Mouse (Mus musculus) CH12.LX (cell line): ENCODE measurements around the gene Rsph10b. TPM values are rescaled to one million over a fixed set of nuclear protein-coding genes. Genes with fewer than 3 reads are reported as not detected.

Source experiments
- DNase-seq: peaks from one replicate; pipeline ENCODE4 v3.0.0-alpha.2; 2013; ENCODE audit errors: extremely low read depth
- H3K27ac ChIP-seq: 2 replicates; pipeline ENCODE4 v1.5.1; 2012; ENCODE audit warnings: low read depth, mild to moderate bottlenecking, control low read depth, moderate library complexity; ENCODE audit not compliant: insufficient read depth
- H3K27me3 ChIP-seq: replicated peaks from 2 replicates; pipeline ENCODE3; 2012; ENCODE audit warnings: inconsistent platforms
- H3K36me3 ChIP-seq, 2 experiments: replicated peaks in 1 of 2; 2 replicates each; pipeline versions ENCODE3 to v1.6.1; 2012; ENCODE audit warnings: inconsistent platforms in 1 of 2, low read length in 1 of 2, mild to moderate bottlenecking in 1 of 2, mixed read lengths in 1 of 2, moderate library complexity in 1 of 2; ENCODE audit not compliant: control insufficient read depth in 1 of 2, insufficient read depth in 1 of 2
- H3K4me1 ChIP-seq, 2 experiments: 2 replicates each; pipeline ENCODE4 v1.6.1; 2012; ENCODE audit warnings: inconsistent platforms in 1 of 2, moderate library complexity in 1 of 2; ENCODE audit not compliant: insufficient read depth in 2 of 2, control insufficient read depth in 1 of 2
- H3K4me2 ChIP-seq: 2 replicates; pipeline ENCODE4 v1.6.1; 2012; ENCODE audit warnings: low read depth, mild to moderate bottlenecking, control low read depth; ENCODE audit not compliant: poor library complexity, insufficient read depth, severe bottlenecking
- H3K4me3 ChIP-seq, 3 experiments: fragments of 150-350 bp in 1 of 3; sonication (generic) in 1 of 3; replicated peaks in 1 of 3; 2 replicates each; pipeline versions ENCODE3 to v1.5.1; 2011 to 2012; ENCODE audit warnings: low read depth in 2 of 3, low read length in 2 of 3, mild to moderate bottlenecking in 2 of 3, moderate library complexity in 2 of 3, control low read depth in 1 of 3, improper control_type of control experiment in 1 of 3, inconsistent platforms in 1 of 3, mixed read lengths in 1 of 3; ENCODE audit not compliant: poor library complexity in 1 of 3
- H3K79me2 ChIP-seq: replicated peaks from 2 replicates; pipeline ENCODE4 v1.6.1; 2012; ENCODE audit warnings: mild to moderate bottlenecking, moderate library complexity; ENCODE audit not compliant: control insufficient read depth, poor library complexity, insufficient read depth, severe bottlenecking; ENCODE audit errors: extremely low read depth
- H3K9ac ChIP-seq: 2 replicates; pipeline ENCODE4 v1.6.1; 2012; ENCODE audit warnings: low read depth, mild to moderate bottlenecking, control low read depth, moderate library complexity; ENCODE audit not compliant: insufficient read depth
- H3K9me3 ChIP-seq: replicated peaks from 2 replicates; pipeline ENCODE3; 2012; ENCODE audit warnings: low read length, inconsistent platforms, mixed read lengths
- ELF1 ChIP-seq: IDR thresholded peaks from 2 replicates; pipeline ENCODE4 v1.6.1; 2014; ENCODE audit warnings: low read depth, mild to moderate bottlenecking, inconsistent platforms, low read length, improper control_type of control experiment
- ETS1 ChIP-seq: conservative IDR thresholded peaks from 2 replicates; pipeline ENCODE4 v1.6.1; 2012; ENCODE audit warnings: low read depth, mild to moderate bottlenecking, inconsistent platforms, low read length, improper control_type of control experiment, moderate library complexity
- GABPA ChIP-seq: IDR thresholded peaks from 2 replicates; pipeline ENCODE4 v1.6.1; 2012; ENCODE audit warnings: low read depth, low read length, improper control_type of control experiment, inconsistent platforms; ENCODE audit not compliant: insufficient replicate concordance
- HCFC1 ChIP-seq: IDR thresholded peaks from 2 replicates; pipeline ENCODE4 v1.6.1; 2012; ENCODE audit warnings: low read depth, mild to moderate bottlenecking, inconsistent platforms, low read length, improper control_type of control experiment
- IRF4 ChIP-seq: IDR thresholded peaks from 2 replicates; pipeline ENCODE4 v1.6.1; 2014; ENCODE audit warnings: low read depth, mild to moderate bottlenecking, inconsistent platforms, low read length, improper control_type of control experiment
- JUN ChIP-seq: IDR thresholded peaks from 2 replicates; pipeline ENCODE4 v1.6.1; 2011; ENCODE audit warnings: low read depth, mild to moderate bottlenecking, low read length, improper control_type of control experiment, moderate library complexity; ENCODE audit not compliant: insufficient read depth
- JUND ChIP-seq: conservative IDR thresholded peaks from 2 replicates; pipeline ENCODE4 v1.6.1; 2011; ENCODE audit warnings: low read depth, low read length, improper control_type of control experiment
- MEF2A ChIP-seq: IDR thresholded peaks from 2 replicates; pipeline ENCODE4 v1.6.1; 2014; ENCODE audit warnings: low read depth, mild to moderate bottlenecking, inconsistent platforms, low read length, improper control_type of control experiment, borderline replicate concordance
- MXI1 ChIP-seq: IDR thresholded peaks from 2 replicates; pipeline ENCODE4 v1.6.1; 2011; ENCODE audit warnings: mild to moderate bottlenecking, low read depth, low read length, improper control_type of control experiment
- PAX5 ChIP-seq: IDR thresholded peaks from 2 replicates; pipeline ENCODE4 v1.6.1; 2012; ENCODE audit warnings: low read length, inconsistent platforms, mixed read lengths
- POLR2A ChIP-seq: IDR thresholded peaks from 2 replicates; pipeline ENCODE4 v1.6.1; 2011; ENCODE audit warnings: low read depth, mild to moderate bottlenecking, improper control_type of control experiment, low read length
- RAD21 ChIP-seq: IDR thresholded peaks from 2 replicates; pipeline ENCODE4 v1.6.1; 2011; ENCODE audit warnings: low read depth, mild to moderate bottlenecking, low read length, improper control_type of control experiment, moderate library complexity
- SMC3 ChIP-seq: IDR thresholded peaks from 2 replicates; pipeline ENCODE4 v1.6.1; 2011; ENCODE audit warnings: low read depth, low read length, improper control_type of control experiment
- TBP ChIP-seq: conservative IDR thresholded peaks from 2 replicates; pipeline ENCODE4 v1.6.1; 2011; ENCODE audit warnings: low read depth, low read length, improper control_type of control experiment
- TCF12 ChIP-seq: IDR thresholded peaks from 2 replicates; pipeline ENCODE4 v1.6.1; 2014; ENCODE audit warnings: low read depth, mild to moderate bottlenecking, inconsistent platforms, low read length, improper control_type of control experiment
- ZNF384 ChIP-seq: IDR thresholded peaks from 2 replicates; pipeline ENCODE4 v1.6.1; 2012; ENCODE audit warnings: low read depth, low read length, improper control_type of control experiment, inconsistent platforms
- dilution Hi-C: fragments of 300-500 bp; cut with MboI; formaldehyde crosslinking; loops from 2 replicates; pipeline ENCODE4 v1.14.3; 2020; ENCODE audit warnings: low sequenced_read_pairs; ENCODE audit not compliant: extremely low pct_unique_long_range_greater_than_20kb, extremely low pct_ligation_motif_present
- in situ Hi-C: fragments of 300-500 bp; cut with MboI; formaldehyde crosslinking; loops from 3 replicates; pipeline ENCODE4 v1.14.3; 2019; ENCODE audit warnings: low sequenced_read_pairs, low pct_ligation_motif_present, low pct_unique_long_range_greater_than_20kb, mixed read lengths
- polyA plus RNA-seq: library from polyadenylated mRNA; unstranded; fragments of >175 nt; gene quantifications from 2 replicates; pipeline ENCODE4 v1.2.1, GENCODE M21; 2012; ENCODE audit warnings: low read depth; ENCODE audit not compliant: insufficient read length
- total RNA-seq, 2 experiments: library from RNA; depleted of rRNA; stranded (reverse); fragments of 300-350 nt in 1 of 2; fragments of >200 nt in 1 of 2; gene quantifications; 2 replicates each; pipeline ENCODE4 v1.2.3; 2012 to 2014

Rsph10b gene
- total and polyA plus RNA-seq, 3 experiments = 0.28 to 0.31 (median 0.30) TPM

- H3K27me3 ChIP-seq = no peaks in the 10 kb centered on the region
- no peaks in the 10 kb centered on the region for H3K9me3 ChIP-seq
- no peak for DNase-seq
- no peak overlapping the region for H3K4me2 ChIP-seq
- H3K9ac ChIP-seq = no peak overlapping the region
- no peak overlapping the region for H3K4me3 ChIP-seq
- no peaks in the 10 kb centered on the region for H3K36me3 ChIP-seq
- no peaks in the 10 kb centered on the region for H3K79me2 ChIP-seq
- peaks cover 0 to 4% of the 10 kb centered on the region in 2 experiments; a peak in 1 of 4 replicates for H3K4me1 ChIP-seq
- no peak overlapping the region for H3K27ac ChIP-seq
- dilution Hi-C loops (no loop called here), in situ Hi-C loops (no loop called here)
- no peak for TF ChIP-seq SMC3
Measured at GRCm38 (mm10) chr5:143975631-143975933, 42.7 kb downstream of the Rsph10b start.

DNA sequence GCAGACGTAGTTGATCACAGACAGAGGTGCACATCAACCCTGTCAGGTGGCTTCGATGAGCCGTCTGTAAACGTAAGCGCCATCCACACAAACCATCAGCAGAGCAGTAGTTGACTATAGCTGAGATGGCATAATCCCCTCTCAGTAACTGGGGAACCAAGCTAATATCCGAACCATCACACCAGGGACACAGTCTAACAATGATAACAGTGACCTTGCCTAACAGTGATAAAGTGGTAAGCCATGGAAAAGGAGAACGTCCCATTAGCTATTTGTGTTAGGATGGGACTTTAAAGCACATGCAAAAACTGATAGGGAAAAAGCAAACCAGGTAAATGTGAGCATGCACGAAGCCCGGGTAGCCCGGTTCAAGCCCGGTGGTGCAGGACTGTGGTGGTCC is 43.4 kb downstream of the Rsph10b start:
- Histone ChIP-seq H3K27me3 (no peaks in the 10 kb centered on the region), H3K9me3 (no peaks in the 10 kb centered on the region), H3K4me2 (no peak overlapping the region), H3K36me3 (peaks cover 0 to 3% of the 10 kb centered on the region in 2 experiments), H3K4me3 (no peak overlapping the region), H3K79me2 (no peaks in the 10 kb centered on the region), H3K9ac (no peak overlapping the region), H3K4me1 (peaks cover 0 to 4% of the 10 kb centered on the region in 2 experiments; a peak in 1 of 4 replicates), H3K27ac (no peak overlapping the region)
- in situ Hi-C loops = no loop called here
- dilution Hi-C loops = no loop called here
- TF ChIP-seq TCF12 (no peak), TBP (no peak), GABPA (no peak), JUND (no peak), HCFC1 (no peak), IRF4 (no peak), PAX5 (no peak), MXI1 (no peak), ZNF384 (no peak), ELF1 (no peak), MEF2A (no peak), POLR2A (no peak), SMC3 (no peak), JUN (no peak), RAD21 (no peak), ETS1 (no peak)
- DNase-seq = no peak
